Mouse (Mus musculus): ENCODE measurements around the gene Hist1h2bn. TPM values are rescaled to one million over a fixed set of nuclear protein-coding genes. Genes with fewer than 3 reads are reported as not detected.
A peak's percentile ranks its signal among the peaks of the same experiment; 100 is the strongest.
"Not testable (repeated sequence)": the region's sequence is repeated elsewhere in the genome, so short reads cannot be mapped to it uniquely, and the experiment has no call there.

Hist1h2bn gene
- polyA plus RNA-seq, 1 experiment from 2014 or later, result 1.6 TPM

- peaks cover 54% of the 10 kb centered on the region for H3K4me1 ChIP-seq
- H3K27me3 ChIP-seq (ENCODE audit: poor library complexity, severe bottlenecking), result no peaks in the 10 kb centered on the region
- no peaks in the 10 kb centered on the region for H3K36me3 ChIP-seq (replicated peaks)
- peak overlapping the region; percentile 96 for H3K27ac ChIP-seq
- DNase-seq (ENCODE audit: extremely low spot score, low spot score), result peak; percentile 41
- H3K9me3 ChIP-seq, result no peaks in the 10 kb centered on the region
- 58% methylated on average over 4 of the region's 4 CpGs for WGBS
- H3K4me3 ChIP-seq, result peak overlapping the region; percentile 59
These were observed 35.4 kb upstream of the Hist1h2bn start for GRCm38 (mm10) chr13:21718381-21719080.

GRCm38 (mm10) chr13:21721107-21721756 is 32.7 kb upstream of the Hist1h2bn start:
- peak overlapping the region; percentile 53 for H3K4me3 ChIP-seq
- not testable (repeated sequence) for H3K9me3 ChIP-seq; H3K27me3 ChIP-seq (ENCODE audit: poor library complexity, severe bottlenecking); H3K36me3 ChIP-seq (replicated peaks)
- peak overlapping the region; percentile 96 for H3K27ac ChIP-seq
- peak; percentile 32 for DNase-seq (ENCODE audit: extremely low spot score, low spot score)
- peaks cover 46% of the 10 kb centered on the region for H3K4me1 ChIP-seq
- 2% methylated on average over 25 of the region's 44 CpGs for WGBS

GRCm38 (mm10) chr13:21721757-21722372 is 32.1 kb upstream of the Hist1h2bn start, which contains the start of gene Hist1h2bm:
Hist1h2bm (plus strand) TSS chr13:21722044.
- under 1% methylated on average over 37 of the region's 37 CpGs for WGBS
- H3K36me3 ChIP-seq (replicated peaks); H3K9me3 ChIP-seq; H3K27me3 ChIP-seq (ENCODE audit: poor library complexity, severe bottlenecking): not testable (repeated sequence)
- Histone ChIP-seq H3K4me3 (peak within 1 kb of the TSS; percentile 53), H3K4me1 (peaks cover 44% of the 10 kb centered on the region), H3K27ac (peak within 1 kb of the TSS; percentile 96)
- peak; percentile 79 for DNase-seq (ENCODE audit: extremely low spot score, low spot score)

- Histone ChIP-seq H3K27me3 (ENCODE audit: poor library complexity, severe bottlenecking) (no peaks in the 10 kb centered on the region), H3K36me3 (replicated peaks) (no peaks in the 10 kb centered on the region), H3K4me1 (peaks cover 48% of the 10 kb centered on the region), H3K4me3 (peak overlapping the region; percentile 53), H3K27ac (peak overlapping the region; percentile 96), H3K9me3 (no peaks in the 10 kb centered on the region)
- WGBS, result 3% methylated on average over 11 of the region's 11 CpGs
- DNase-seq (ENCODE audit: extremely low spot score, low spot score), result peak; percentile 61
These were observed 31.5 kb upstream of the Hist1h2bn start for GRCm38 (mm10) chr13:21722373-21722925.

- DNase-seq (ENCODE audit: extremely low spot score, low spot score), result peak; percentile 37
- H3K27me3 ChIP-seq (ENCODE audit: poor library complexity, severe bottlenecking), result no peaks in the 10 kb centered on the region
- 25% methylated on average over 5 of the region's 5 CpGs for WGBS
- no peaks in the 10 kb centered on the region for H3K36me3 ChIP-seq (replicated peaks)
- peak overlapping the region; percentile 96 for H3K27ac ChIP-seq
- peaks cover 53% of the 10 kb centered on the region for H3K4me1 ChIP-seq
- peak overlapping the region; percentile 53 for H3K4me3 ChIP-seq
- H3K9me3 ChIP-seq, result no peaks in the 10 kb centered on the region
These were observed 30.7 kb upstream of the Hist1h2bn start for GRCm38 (mm10) chr13:21722993-21723836.

GRCm38 (mm10) chr13:21727948-21728572 is 25.9 kb upstream of the Hist1h2bn start:
- H3K27me3 ChIP-seq (ENCODE audit: poor library complexity, severe bottlenecking), result no peaks in the 10 kb centered on the region
- H3K36me3 ChIP-seq (replicated peaks), result no peaks in the 10 kb centered on the region
- WGBS, result 26% methylated on average over 11 of the region's 11 CpGs
- peaks cover 23% of the 10 kb centered on the region for H3K4me1 ChIP-seq
- no peaks in the 10 kb centered on the region for H3K9me3 ChIP-seq
- no peak for DNase-seq (ENCODE audit: extremely low spot score, low spot score)
- peak overlapping the region; percentile 80 for H3K27ac ChIP-seq
- H3K4me3 ChIP-seq, result peak overlapping the region; percentile 8; the same call in 1 of the 2 replicates

GRCm38 (mm10) chr13:21729544-21729943 is 24.4 kb upstream of the Hist1h2bn start:
- Histone ChIP-seq H3K27ac (peak overlapping the region; percentile 27; the same call in 1 of the 2 replicates), H3K36me3 (replicated peaks) (no peaks in the 10 kb centered on the region), H3K4me1 (peaks cover 37% of the 10 kb centered on the region), H3K27me3 (ENCODE audit: poor library complexity, severe bottlenecking) (no peaks in the 10 kb centered on the region), H3K9me3 (no peaks in the 10 kb centered on the region), H3K4me3 (no peak overlapping the region)
- 48% methylated on average over 1 of the region's 1 CpGs for WGBS
- no peak for DNase-seq (ENCODE audit: extremely low spot score, low spot score)

GRCm38 (mm10) chr13:21733466-21733865 is 20.5 kb upstream of the Hist1h2bn start:
- no peaks in the 10 kb centered on the region for H3K9me3 ChIP-seq
- H3K27ac ChIP-seq, result peak overlapping the region; percentile 99
- peak; percentile 41 for DNase-seq (ENCODE audit: extremely low spot score, low spot score)
- 60% methylated on average over 5 of the region's 5 CpGs for WGBS
- no peaks in the 10 kb centered on the region for H3K36me3 ChIP-seq (replicated peaks)
- peak overlapping the region; percentile 57 for H3K4me3 ChIP-seq
- H3K4me1 ChIP-seq, result peaks cover 35% of the 10 kb centered on the region
- no peaks in the 10 kb centered on the region for H3K27me3 ChIP-seq (ENCODE audit: poor library complexity, severe bottlenecking)

- peak overlapping the region; percentile 57 for H3K4me3 ChIP-seq
- WGBS, result under 1% methylated on average over 21 of the region's 21 CpGs
These were observed 19.7 kb upstream of the Hist1h2bn start for GRCm38 (mm10) chr13:21734010-21734905.

GRCm38 (mm10) chr13:21734906-21735767 is 18.8 kb upstream of the Hist1h2bn start, which contains the start of gene Hist1h4j:
Hist1h4j (plus strand) TSS chr13:21735064.
- Histone ChIP-seq H3K4me3 (peak within 1 kb of the TSS; percentile 57), H3K4me1 (peaks cover 35% of the 10 kb centered on the region), H3K27ac (peak within 1 kb of the TSS; percentile 99)
- under 1% methylated on average over 49 of the region's 56 CpGs for WGBS
- peak; percentile 94 for DNase-seq (ENCODE audit: extremely low spot score, low spot score)
- H3K27me3 ChIP-seq (ENCODE audit: poor library complexity, severe bottlenecking); H3K9me3 ChIP-seq; H3K36me3 ChIP-seq (replicated peaks): not testable (repeated sequence)

More at GRCm38 (mm10) chr13:21734010-21734905, 19.7 kb upstream of the Hist1h2bn start:
- Histone ChIP-seq H3K36me3 (replicated peaks) (no peaks in the 10 kb centered on the region), H3K9me3 (no peaks in the 10 kb centered on the region), H3K27me3 (ENCODE audit: poor library complexity, severe bottlenecking) (no peaks in the 10 kb centered on the region), H3K4me1 (peaks cover 35% of the 10 kb centered on the region), H3K27ac (peak overlapping the region; percentile 99)
- peak; percentile 85 for DNase-seq (ENCODE audit: extremely low spot score, low spot score)
